Mouse (Mus musculus) thymus, postnatal 14 days (tissue): ENCODE data around the gene Cfap161.

Experiments used
- DNase-seq: peaks from one replicate; pipeline ENCODE4 v3.0.0; 2021

Gene Cfap161

DNA sequence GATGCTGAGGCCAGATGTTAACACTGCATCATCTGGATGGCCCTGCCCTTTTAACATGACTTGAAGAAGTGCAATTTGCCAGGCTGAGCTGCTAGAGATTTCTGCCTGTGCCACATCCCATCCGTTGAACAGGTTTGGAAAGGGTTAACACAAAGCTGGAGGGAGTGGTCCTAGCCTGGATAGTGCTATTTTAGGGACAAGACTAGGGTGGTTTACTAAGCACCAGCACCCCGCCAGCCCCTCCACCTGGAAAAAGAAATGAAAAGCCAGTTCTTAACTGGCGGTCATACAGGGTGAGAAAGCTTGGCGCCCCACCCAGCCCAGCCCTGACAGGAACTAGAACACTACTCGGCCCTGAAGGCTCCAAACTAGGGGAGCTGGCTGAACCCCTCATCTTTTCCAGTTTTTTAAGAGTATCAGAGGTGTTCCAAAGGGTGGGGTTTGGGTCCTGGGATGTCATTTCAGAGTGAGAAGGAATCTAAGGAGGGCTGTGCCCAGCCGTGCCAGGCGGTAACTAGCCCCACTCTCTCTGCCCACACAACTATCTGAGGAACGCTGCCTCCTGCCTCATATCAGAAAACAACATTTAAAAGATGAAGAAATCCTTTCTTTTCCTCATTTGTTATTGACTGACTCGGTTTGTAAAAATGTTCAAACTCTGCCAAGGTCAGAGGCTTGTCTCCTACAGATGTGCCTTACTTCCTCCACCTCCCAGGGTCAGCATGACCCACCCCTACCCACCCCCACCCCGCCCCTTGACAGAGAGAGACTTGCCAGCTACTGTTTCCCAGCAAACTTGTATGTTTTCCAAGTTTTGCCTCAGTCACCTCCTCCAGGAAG is 55.8 kb downstream of the Cfap161 start:
- DNase-seq, result no peak

DNA sequence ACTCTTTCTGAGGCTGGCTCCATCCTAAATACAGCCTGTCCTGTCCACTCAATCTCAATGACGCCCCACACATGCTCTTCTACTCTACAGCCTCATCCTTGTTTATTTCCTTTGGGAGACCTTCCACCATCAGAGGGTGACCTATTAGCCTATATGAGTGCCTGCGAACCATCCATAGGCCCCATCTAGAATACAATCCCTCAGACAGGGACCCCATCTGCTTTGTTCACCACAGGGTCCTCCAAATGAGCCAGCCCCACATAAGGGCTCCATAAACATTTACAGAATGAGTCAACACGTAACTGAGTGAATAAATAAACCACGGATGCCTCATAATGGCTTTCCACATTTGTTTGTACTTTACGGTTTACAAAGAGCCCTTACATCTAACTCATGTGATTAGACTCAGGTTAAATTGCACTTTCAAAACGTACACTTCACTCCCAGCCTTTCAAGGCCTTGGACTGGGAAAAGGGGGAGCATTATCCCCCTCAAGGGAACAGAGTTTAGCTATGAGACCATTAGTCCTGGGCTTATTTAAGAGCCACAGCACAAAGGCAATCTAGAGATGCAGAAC is 56.7 kb downstream of the Cfap161 start:
- no peak for DNase-seq

DNA sequence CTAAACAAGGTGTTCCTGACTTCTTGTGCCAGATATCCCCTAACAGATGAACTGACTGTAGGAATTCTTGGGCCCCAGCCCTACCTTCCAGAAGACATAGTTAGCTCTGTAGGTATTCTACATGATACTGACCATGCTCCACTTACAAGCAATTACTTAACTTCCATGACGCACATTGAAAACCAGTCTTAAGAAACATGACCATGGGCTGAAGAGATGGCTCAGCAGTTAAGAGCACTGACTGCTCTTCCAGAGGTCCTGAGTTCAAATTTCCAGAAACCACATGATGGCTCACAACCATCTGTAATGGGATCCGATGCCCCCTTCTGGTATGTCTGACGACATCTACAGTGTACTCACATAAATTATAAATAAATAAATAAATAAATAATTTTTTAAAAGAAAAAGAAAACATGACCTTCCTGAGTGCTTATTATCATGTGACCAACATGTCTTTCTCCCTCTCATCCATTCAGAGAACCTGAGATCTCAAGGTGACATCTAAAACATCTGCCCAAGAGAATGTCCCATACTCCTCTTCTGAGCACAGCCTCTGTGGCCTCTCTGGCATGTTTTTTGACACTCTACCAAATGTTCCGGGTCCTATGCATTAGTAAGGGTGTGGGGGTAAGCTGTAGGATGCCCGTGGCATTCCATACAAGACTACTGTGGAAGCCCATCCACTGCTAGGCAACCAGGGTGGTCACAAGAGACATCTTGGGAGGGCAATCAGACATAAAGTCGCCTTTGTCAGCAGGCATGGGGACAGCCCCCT is 58.2 kb downstream of the Cfap161 start:
- no peak for DNase-seq

DNA sequence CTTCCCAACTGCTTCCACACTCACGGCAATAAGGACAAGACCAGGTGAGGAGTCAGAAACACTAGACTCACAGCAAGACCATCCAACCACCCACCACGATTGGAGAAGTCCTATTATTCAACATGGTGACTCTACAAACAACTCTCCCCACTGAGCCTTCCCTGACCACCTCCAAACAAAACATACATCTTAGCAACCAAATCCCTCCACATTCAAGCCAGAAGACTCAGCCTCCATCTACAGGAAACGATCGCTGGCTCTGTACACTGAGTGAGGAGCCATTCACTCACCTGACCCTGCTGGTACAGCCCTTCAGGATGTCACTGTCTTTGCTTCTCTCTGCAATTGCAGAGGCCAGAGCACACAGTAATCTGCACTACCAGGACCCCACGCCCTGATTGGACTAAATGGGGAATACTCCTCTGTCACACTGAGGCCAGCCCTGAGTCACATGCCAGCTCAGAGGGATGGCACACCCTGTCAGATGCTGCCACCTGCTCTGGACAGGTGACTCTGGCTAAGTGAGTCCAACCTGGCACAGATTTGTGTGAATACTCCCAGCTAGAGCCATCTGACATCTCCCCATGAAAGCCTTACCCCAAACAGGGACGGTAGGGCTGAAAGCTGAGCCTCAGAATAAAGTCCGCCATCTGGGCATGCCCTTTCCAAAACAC is 59.4 kb downstream of the Cfap161 start:
- no peak for DNase-seq

DNA sequence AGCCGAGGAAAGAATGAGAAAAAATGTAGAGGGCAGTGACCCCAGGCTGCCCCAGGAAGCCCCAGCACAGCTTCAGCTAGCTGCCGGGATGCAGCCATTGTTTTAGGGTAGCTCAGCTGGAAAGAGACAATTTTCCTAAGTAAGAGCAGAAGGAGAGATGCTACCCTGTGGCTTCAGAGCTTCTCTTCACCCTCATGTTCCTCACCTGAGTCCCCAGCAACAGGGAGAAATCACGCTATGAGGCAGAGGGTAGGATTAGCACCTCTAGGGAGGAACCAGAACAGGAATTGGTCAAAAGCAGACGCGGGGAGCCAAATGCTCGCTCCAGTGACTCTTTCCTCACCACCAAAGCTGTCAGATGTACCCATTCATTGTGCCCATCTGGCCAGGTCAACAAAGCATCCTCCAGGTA is 60.0 kb downstream of the Cfap161 start:
- no peak for DNase-seq

DNA sequence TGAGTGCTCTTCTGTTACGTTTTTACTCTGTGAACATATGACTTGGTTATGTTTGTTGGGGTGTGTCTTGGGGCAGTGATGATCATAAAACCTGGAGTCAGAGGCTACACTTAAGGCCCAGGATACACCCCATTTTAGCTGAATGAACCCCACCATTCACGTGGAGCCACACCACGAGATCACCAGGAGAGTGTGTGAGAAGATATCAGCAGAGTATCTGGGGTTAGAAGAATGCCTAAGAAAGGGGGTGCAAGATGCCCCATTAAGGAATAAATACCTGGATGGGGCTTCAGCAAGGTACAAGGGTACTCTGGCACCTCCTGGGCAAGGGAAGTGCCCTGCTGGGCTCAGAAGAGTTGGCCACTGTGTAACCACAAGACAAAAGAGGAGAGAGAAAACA is 60.4 kb downstream of the Cfap161 start:
- no peak for DNase-seq

DNA sequence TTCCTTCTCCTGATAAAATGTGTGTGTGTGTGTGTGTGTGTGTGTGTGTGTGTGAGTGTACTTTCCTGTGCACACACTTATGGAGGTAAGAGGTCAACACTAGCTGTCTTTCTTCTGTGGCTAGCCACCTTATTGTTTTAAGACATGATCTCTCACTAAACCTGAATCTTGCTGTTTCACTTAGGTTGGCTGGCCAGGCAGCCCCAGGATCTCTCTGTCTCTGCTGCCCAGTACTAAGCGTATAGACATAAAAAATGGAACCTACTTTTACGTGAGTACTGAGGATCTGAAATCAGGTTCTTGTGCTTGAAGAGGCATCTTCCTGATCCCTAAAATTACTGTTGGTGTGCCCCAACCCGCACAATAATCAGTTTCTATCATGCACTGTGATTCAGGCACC is 61.9 kb downstream of the Cfap161 start:
- DNase-seq, result no peak

DNA sequence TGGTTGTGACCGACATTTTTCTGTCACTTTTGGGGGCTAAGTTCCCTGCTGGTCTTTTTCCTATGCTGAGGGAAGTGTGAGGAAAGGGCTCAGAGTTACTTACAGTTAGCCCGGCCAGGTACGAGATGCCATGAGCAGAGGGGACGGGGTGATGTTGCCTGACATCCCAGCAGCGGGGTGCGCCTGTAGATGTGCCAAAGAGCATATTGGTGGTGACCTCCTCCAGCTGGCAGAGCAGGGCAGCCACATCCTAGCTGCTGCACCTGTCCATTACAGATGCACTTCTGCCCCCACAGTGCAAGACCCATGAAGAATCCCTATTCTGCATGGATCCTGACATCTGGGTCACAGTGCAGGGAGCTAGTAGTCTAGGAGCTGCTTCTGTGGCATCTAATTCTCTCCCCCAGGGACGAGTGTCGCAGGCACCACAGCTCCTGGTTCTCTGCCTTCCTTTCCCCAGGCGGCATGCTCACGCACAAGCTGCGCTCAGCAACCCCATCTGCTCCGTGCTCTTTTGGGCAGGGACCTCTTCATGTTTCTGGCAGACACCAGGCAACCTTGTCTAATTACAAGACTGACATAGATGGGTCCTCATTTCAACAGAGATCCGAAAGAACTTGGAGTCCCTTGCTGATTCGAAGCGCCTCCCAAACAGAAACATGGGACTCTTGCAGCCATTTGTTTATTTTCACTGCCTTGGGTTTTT is 62.6 kb downstream of the Cfap161 start:
- no peak for DNase-seq

DNA sequence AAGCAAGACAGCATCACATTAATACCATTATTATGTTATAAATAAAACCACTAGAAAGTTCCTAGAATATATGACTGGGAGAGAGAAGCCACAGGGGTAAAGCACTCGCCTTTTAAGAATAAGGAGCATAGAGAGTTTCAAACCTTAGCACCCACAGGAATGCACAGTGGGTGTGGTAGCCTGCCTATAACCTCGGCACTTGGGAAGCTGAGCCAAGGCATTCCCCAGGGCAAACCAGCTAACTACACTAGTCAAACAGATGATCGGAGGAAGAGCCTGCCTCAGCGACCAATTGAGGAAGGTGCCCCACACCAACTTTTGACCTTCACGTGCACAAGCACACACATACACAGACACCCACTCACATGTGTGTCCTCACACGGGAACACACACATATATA is 63.4 kb downstream of the Cfap161 start:
- no peak for DNase-seq

DNA sequence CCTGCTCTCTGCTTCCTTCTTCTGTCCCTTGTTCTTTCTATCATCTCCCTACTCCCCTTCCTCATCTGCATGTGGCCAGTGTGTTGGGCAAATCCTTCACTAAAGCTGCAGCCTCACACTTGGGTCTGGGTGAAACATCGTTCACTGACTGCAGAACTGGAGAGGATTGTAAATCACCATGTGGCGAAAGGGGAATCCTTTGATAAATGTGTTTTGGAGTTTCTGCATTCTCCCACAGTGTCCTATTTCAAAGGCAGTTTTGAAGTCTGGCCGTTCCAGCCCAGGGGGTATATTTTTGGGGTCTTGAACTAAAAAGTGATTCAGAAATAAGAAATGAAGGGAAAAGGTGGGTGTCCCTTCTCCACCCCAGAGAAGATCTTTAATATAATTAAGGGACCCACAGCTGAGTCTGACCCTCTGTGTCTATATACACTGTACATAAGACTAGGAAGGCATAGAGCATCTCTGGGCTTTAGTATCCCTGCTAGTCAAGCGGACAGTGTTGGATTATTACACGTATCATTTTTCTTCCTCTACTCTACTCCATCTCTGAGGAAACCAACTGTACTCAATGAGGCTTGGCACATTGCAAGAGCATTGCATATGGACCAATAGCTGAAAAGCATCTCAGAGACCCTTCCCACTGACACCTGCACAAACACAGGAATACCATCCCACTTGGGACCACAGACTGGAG is 67.6 kb downstream of the Cfap161 start:
- DNase-seq, result no peak

DNA sequence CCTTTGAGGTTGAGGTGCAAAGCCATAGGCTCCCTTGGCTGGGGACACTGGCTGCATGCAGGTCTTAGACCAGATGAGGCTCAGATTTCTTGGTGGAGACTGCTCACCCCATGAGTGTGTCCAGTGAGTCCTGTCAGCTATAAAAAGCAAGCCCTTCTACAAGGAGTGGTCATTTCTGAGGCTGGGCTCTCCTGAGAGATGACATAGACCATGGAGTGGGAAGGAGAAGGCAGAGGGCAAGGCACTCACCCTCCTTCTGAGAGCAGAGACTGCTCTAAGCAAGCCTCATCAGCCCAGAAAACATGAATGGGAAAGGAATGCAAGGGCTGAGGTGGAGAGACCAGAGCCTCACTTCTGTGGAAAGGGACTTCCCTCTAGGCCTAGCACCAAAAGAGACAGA is 68.9 kb downstream of the Cfap161 start:
- no peak for DNase-seq

DNA sequence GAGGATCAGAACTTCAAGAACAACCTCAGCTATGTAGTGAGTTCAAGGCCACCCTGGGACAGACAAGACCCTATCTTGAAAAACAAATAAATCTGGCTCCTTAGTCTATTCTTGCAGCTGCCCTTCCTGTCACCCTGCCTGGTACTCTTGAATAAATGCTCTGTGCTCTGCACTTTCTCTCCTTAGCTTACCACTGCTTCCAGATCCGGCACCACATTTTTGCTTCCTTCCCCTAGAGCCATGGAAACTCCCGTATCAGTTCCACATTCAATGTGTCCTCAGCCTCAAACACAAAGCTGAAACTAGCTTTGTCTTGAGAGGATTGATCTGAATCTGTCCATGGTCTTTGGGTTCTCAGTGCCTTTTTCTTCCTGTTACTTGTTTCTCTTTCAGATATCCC is 70.1 kb downstream of the Cfap161 start:
- DNase-seq, result no peak
